Mouse (Mus musculus): ENCODE measurements around the gene Wnt10b. TPM values are rescaled to one million over a fixed set of nuclear protein-coding genes. Genes with fewer than 3 reads are reported as not detected.
A peak's percentile ranks its signal among the peaks of the same experiment; 100 is the strongest.
"Not testable (repeated sequence)": the region's sequence is repeated elsewhere in the genome, so short reads cannot be mapped to it uniquely, and the experiment has no call there.

The Wnt10b gene
- polyA plus RNA-seq, 1 experiment from 2014 or later: not detected

GRCm38 (mm10) chr15:98771813-98772425 lies 6.0 kb downstream of the Wnt10b start:
- Histone ChIP-seq H3K4me3 (replicated peaks) (peak overlapping the region; percentile 40), H3K27ac (replicated peaks) (no peak overlapping the region), H3K9me3 (replicated peaks) (no peaks in the 10 kb centered on the region), H3K4me1 (replicated peaks) (peaks cover 23% of the 10 kb centered on the region), H3K27me3 (peaks cover 84% of the 10 kb centered on the region), H3K36me3 (replicated peaks) (no peaks in the 10 kb centered on the region), H3K4me2 (peak overlapping the region; percentile 61), H3K9ac (no peak overlapping the region)
- 5% methylated on average over 12 of the region's 12 CpGs for WGBS (ENCODE audit: insufficient replicate concordance)
- ATAC-seq (ENCODE audit: insufficient read depth): no peak

- 49% methylated on average over 5 of the region's 5 CpGs for WGBS (ENCODE audit: insufficient replicate concordance)
- ATAC-seq (ENCODE audit: insufficient read depth): no peak
- Histone ChIP-seq H3K4me2 (no peak overlapping the region), H3K27ac (replicated peaks) (no peak overlapping the region), H3K4me1 (replicated peaks) (peaks cover 18% of the 10 kb centered on the region), H3K27me3 (peaks cover 76% of the 10 kb centered on the region), H3K9ac (no peak overlapping the region), H3K36me3 (replicated peaks) (no peaks in the 10 kb centered on the region), H3K9me3 (replicated peaks) (no peaks in the 10 kb centered on the region), H3K4me3 (replicated peaks) (no peak overlapping the region)
These were observed 9.7 kb downstream of the Wnt10b start for GRCm38 (mm10) chr15:98768259-98768658.

- Histone ChIP-seq H3K36me3 (replicated peaks) (no peaks in the 10 kb centered on the region), H3K9me3 (replicated peaks) (no peaks in the 10 kb centered on the region), H3K4me1 (replicated peaks) (peaks cover 27% of the 10 kb centered on the region), H3K27me3 (peaks cover 60% of the 10 kb centered on the region), H3K27ac (replicated peaks) (no peak overlapping the region), H3K9ac (no peak overlapping the region), H3K4me3 (replicated peaks) (no peak overlapping the region), H3K4me2 (no peak overlapping the region)
- WGBS (ENCODE audit: insufficient replicate concordance): 68% methylated on average over 4 of the region's 4 CpGs
- ATAC-seq (ENCODE audit: insufficient read depth): no peak
These were observed 12.0 kb downstream of the Wnt10b start for GRCm38 (mm10) chr15:98765929-98766328.

GRCm38 (mm10) chr15:98762670-98763529 lies 15.1 kb downstream of the Wnt10b start, which contains the start of gene Arf3:
Arf3 (minus strand) TSS chr15:98763214.
- Histone ChIP-seq H3K36me3 (replicated peaks) (peaks cover 15% of the 10 kb centered on the region; the same call in 1 of the 2 replicates), H3K4me3 (replicated peaks) (peak within 1 kb of the TSS; percentile 82), H3K9me3 (replicated peaks) (no peaks in the 10 kb centered on the region), H3K27me3 (peaks cover 38% of the 10 kb centered on the region), H3K4me1 (replicated peaks) (peaks cover 30% of the 10 kb centered on the region), H3K27ac (replicated peaks) (peak within 1 kb of the TSS; percentile 55; the same call in 1 of the 2 replicates), H3K4me2 (peak within 1 kb of the TSS; percentile 96), H3K9ac (peak within 1 kb of the TSS; percentile 72)
- WGBS (ENCODE audit: insufficient replicate concordance): under 1% methylated on average over 76 of the region's 76 CpGs
- peak; percentile 85 for ATAC-seq (ENCODE audit: insufficient read depth)

GRCm38 (mm10) chr15:98762201-98762621 lies 15.7 kb downstream of the Wnt10b start:
- H3K27me3 ChIP-seq: peaks cover 36% of the 10 kb centered on the region
- 2% methylated on average over 24 of the region's 24 CpGs for WGBS (ENCODE audit: insufficient replicate concordance)
- H3K9me3 ChIP-seq (replicated peaks): no peaks in the 10 kb centered on the region
- ATAC-seq (ENCODE audit: insufficient read depth): peak; percentile 63
- H3K27ac ChIP-seq (replicated peaks): peak overlapping the region; percentile 55; the same call in 1 of the 2 replicates
- H3K36me3 ChIP-seq (replicated peaks): peaks cover 15% of the 10 kb centered on the region; the same call in 1 of the 2 replicates
- H3K4me3 ChIP-seq (replicated peaks): peak overlapping the region; percentile 82
- peak overlapping the region; percentile 72 for H3K9ac ChIP-seq
- peak overlapping the region; percentile 96 for H3K4me2 ChIP-seq
- H3K4me1 ChIP-seq (replicated peaks): peaks cover 30% of the 10 kb centered on the region

GRCm38 (mm10) chr15:98754125-98754524 lies 23.8 kb downstream of the Wnt10b start:
- no peak overlapping the region for H3K4me3 ChIP-seq (replicated peaks)
- no peak overlapping the region for H3K9ac ChIP-seq
- H3K36me3 ChIP-seq (replicated peaks): 0 out of 2 replicates have a peak, but pooled peaks cover 11% of the 10 kb centered on the region
- H3K27ac ChIP-seq (replicated peaks): no peak overlapping the region
- WGBS (ENCODE audit: insufficient replicate concordance): 52% methylated on average over 2 of the region's 2 CpGs
- H3K9me3 ChIP-seq (replicated peaks): no peaks in the 10 kb centered on the region
- ATAC-seq (ENCODE audit: insufficient read depth): no peak
- H3K27me3 ChIP-seq: no peaks in the 10 kb centered on the region
- H3K4me2 ChIP-seq: no peak overlapping the region
- peaks cover 17% of the 10 kb centered on the region for H3K4me1 ChIP-seq (replicated peaks)

- 0 out of 2 replicates have a peak, but pooled peaks cover 4% of the 10 kb centered on the region for H3K36me3 ChIP-seq (replicated peaks)
- ATAC-seq (ENCODE audit: insufficient read depth): peak; percentile 79
- no peak overlapping the region for H3K27ac ChIP-seq (replicated peaks)
- no peaks in the 10 kb centered on the region for H3K9me3 ChIP-seq (replicated peaks)
- H3K9ac ChIP-seq: no peak overlapping the region
- 41% methylated on average over 8 of the region's 8 CpGs for WGBS (ENCODE audit: insufficient replicate concordance)
- H3K4me2 ChIP-seq: no peak overlapping the region
- no peak overlapping the region for H3K4me3 ChIP-seq (replicated peaks)
- H3K4me1 ChIP-seq (replicated peaks): peaks cover 17% of the 10 kb centered on the region
- H3K27me3 ChIP-seq: no peaks in the 10 kb centered on the region
These were observed 24.9 kb downstream of the Wnt10b start for GRCm38 (mm10) chr15:98753021-98753423.

- no peaks in the 10 kb centered on the region for H3K9me3 ChIP-seq (replicated peaks)
- H3K27me3 ChIP-seq: no peaks in the 10 kb centered on the region
- no peak overlapping the region for H3K4me2 ChIP-seq
- no peak overlapping the region for H3K4me3 ChIP-seq (replicated peaks)
- H3K27ac ChIP-seq (replicated peaks): no peak overlapping the region
- H3K4me1 ChIP-seq (replicated peaks): peaks cover 18% of the 10 kb centered on the region
- no peaks in the 10 kb centered on the region for H3K36me3 ChIP-seq (replicated peaks)
- ATAC-seq (ENCODE audit: insufficient read depth): no peak
- 71% methylated on average over 2 of the region's 2 CpGs for WGBS (ENCODE audit: insufficient replicate concordance)
- H3K9ac ChIP-seq: no peak overlapping the region
These were observed 28.9 kb downstream of the Wnt10b start for GRCm38 (mm10) chr15:98749093-98749492.

GRCm38 (mm10) chr15:98747296-98747695 lies 30.7 kb downstream of the Wnt10b start:
- 61% methylated on average over 6 of the region's 6 CpGs for WGBS (ENCODE audit: insufficient replicate concordance)
- H3K4me2 ChIP-seq: no peak overlapping the region
- H3K4me3 ChIP-seq (replicated peaks): no peak overlapping the region
- no peaks in the 10 kb centered on the region for H3K27me3 ChIP-seq
- no peaks in the 10 kb centered on the region for H3K9me3 ChIP-seq (replicated peaks)
- ATAC-seq (ENCODE audit: insufficient read depth): no peak
- H3K4me1 ChIP-seq (replicated peaks): 0 out of 2 replicates have a peak, but pooled peaks cover 5% of the 10 kb centered on the region
- no peaks in the 10 kb centered on the region for H3K36me3 ChIP-seq (replicated peaks)
- H3K27ac ChIP-seq (replicated peaks): no peak overlapping the region
- no peak overlapping the region for H3K9ac ChIP-seq

- Histone ChIP-seq H3K9me3 (replicated peaks) (no peaks in the 10 kb centered on the region), H3K4me1 (replicated peaks) (0 out of 2 replicates have a peak, but pooled peaks cover 5% of the 10 kb centered on the region), H3K36me3 (replicated peaks) (peaks cover 2% of the 10 kb centered on the region; the same call in 1 of the 2 replicates), H3K27ac (replicated peaks) (no peak overlapping the region), H3K4me2 (no peak overlapping the region), H3K4me3 (replicated peaks) (no peak overlapping the region), H3K27me3 (no peaks in the 10 kb centered on the region), H3K9ac (no peak overlapping the region)
- no peak for ATAC-seq (ENCODE audit: insufficient read depth)
- 63% methylated on average over 10 of the region's 10 CpGs for WGBS (ENCODE audit: insufficient replicate concordance)
These were observed 31.5 kb downstream of the Wnt10b start for GRCm38 (mm10) chr15:98746344-98746965.

- not testable (repeated sequence) for H3K4me3 ChIP-seq (replicated peaks); H3K4me1 ChIP-seq (replicated peaks); ATAC-seq (ENCODE audit: insufficient read depth); H3K9ac ChIP-seq; H3K27me3 ChIP-seq; H3K27ac ChIP-seq (replicated peaks); H3K4me2 ChIP-seq; H3K9me3 ChIP-seq (replicated peaks)
- peaks cover 23% of the 10 kb centered on the region for H3K36me3 ChIP-seq (replicated peaks)
- WGBS (ENCODE audit: insufficient replicate concordance): 70% methylated on average over 3 of the region's 3 CpGs
These were observed 34.1 kb downstream of the Wnt10b start for GRCm38 (mm10) chr15:98743863-98744262.
